In genomic region chr2:163719616-163720015, GRCm38 (mm10) we compare ENCODE assay signal across 9 mouse cellular contexts. TPM values are rescaled to one million over a fixed set of nuclear protein-coding genes. Genes with fewer than 3 reads are reported as not detected.
A peak's percentile ranks its signal among the peaks of the same experiment; 100 is the strongest.
DNase-seq lines count a peak whose midpoint lies in the region; ATAC-seq and TF ChIP-seq lines count a peak whose summit lies in the region.
"Had no signal": no experiment of that assay in that cellular context is flagged by ENCODE, and none has a peak within 500 bp of the region (broad histone marks: within the 10 kb centered on the region; RNA-seq: fewer than 3 reads in every experiment).

No protein-coding gene starts in this region.

- peak; percentile 57 for DNase-seq in cerebellum, adult 11-12 months
- no peak for DNase-seq in cerebellum, postnatal 36 days
- DNase-seq in layer of hippocampus, adult 2 months (ENCODE audit: low spot score in 2 of 2): peak in 1 of 2 experiments; percentile 37
- DNase-seq in layer of hippocampus, adult 9-11 months: no peak
- no peak for DNase-seq in thymus, adult 2 months
- DNase-seq in frontal cortex, postnatal 25 days (ENCODE audit: low spot score in 2 of 2): no peak

- TF ChIP-seq POLR2A in thymus, adult 2 months (IDR thresholded peaks at IDR 0.05; ENCODE audit: control insufficient read depth, extremely low read depth, insufficient read depth, low read length, poor library complexity): no peak

- ATAC-seq in erythroblast, adult 5-6 weeks (replicated peaks; ENCODE audit: low FRiP score, poor library complexity, severe bottlenecking): peak; percentile 17; the same call in 1 of the 2 replicates
- ATAC-seq in megakaryocyte, adult 5-6 weeks (ENCODE audit: poor library complexity, severe bottlenecking): 0 out of 2 replicates have a peak, but pooled peaks have one; percentile 0

- H3K27ac ChIP-seq in layer of hippocampus, adult 2 months: peak overlapping the region; percentile 90
- H3K27ac ChIP-seq in thymus, adult 2 months (ENCODE audit: control insufficient read depth, insufficient read depth, low read length): no peak overlapping the region

- no peaks in the 10 kb centered on the region for H3K27me3 ChIP-seq in thymus, adult 2 months (ENCODE audit: control insufficient read depth, insufficient read depth, low read length)
- H3K27me3 ChIP-seq: Patski had no signal

- H3K36me3 ChIP-seq in thymus, adult 2 months (ENCODE audit: control insufficient read depth, insufficient read depth, low read length): 0 out of 2 replicates have a peak, but pooled peaks cover 3% of the 10 kb centered on the region

- peaks cover 26% of the 10 kb centered on the region for H3K4me1 ChIP-seq in thymus, adult 2 months (replicated peaks; ENCODE audit: control insufficient read depth, insufficient read depth, low read length)

- 56% methylated on average over 4 of the region's 4 CpGs for WGBS in thymus, adult 2 months

- H3K4me3 ChIP-seq in layer of hippocampus, adult 2 months: no peak overlapping the region
- H3K4me3 ChIP-seq in thymus, adult 2 months (ENCODE audit: control insufficient read depth, insufficient read depth, low read length): no peak overlapping the region

- no peak; the same call in 1 of the 2 replicates for TF ChIP-seq CTCF in layer of hippocampus, adult 2 months (conservative IDR thresholded peaks at IDR 0.05)
- no peak for TF ChIP-seq CTCF in thymus, adult 2 months (IDR thresholded peaks at IDR 0.05; ENCODE audit: borderline replicate concordance, control insufficient read depth, extremely low read depth, insufficient read depth, low read length, poor library complexity)

RNA-seq across cellular contexts. Expression of gene Ada, which starts 30.4 kb away (rescaled TPM):
- total RNA-seq in layer of hippocampus, adult 2 months (2021): 1 to 10 TPM; 1.1 to 1.9 TPM
- 2.9 and 5.2 TPM in 2 replicates for total RNA-seq in erythroblast, adult 5-6 weeks (2015; ENCODE audit: low replicate concordance)
- total RNA-seq in erythroblast, adult 5-6 weeks (2017; ENCODE audit: low replicate concordance): 4.4 and 4.5 TPM in 2 replicates
- total RNA-seq in megakaryocyte, adult 5-6 weeks (2015): 3.7 and 5.3 TPM in 2 replicates
- 6.1 and 7.6 TPM in 2 replicates for total RNA-seq in megakaryocyte, adult 5-6 weeks (2017)
- 46.8 and 51.1 TPM in 2 replicates for polyA plus RNA-seq in thymus, adult 2 months (2012; rRNA removed)
